Mouse (Mus musculus) CH12.LX (cell line): Measurements from ENCODE around the gene Gtf3c1. TPM values are rescaled to one million over a fixed set of nuclear protein-coding genes. Genes with fewer than 3 reads are reported as not detected.

Experiments
- polyA plus RNA-seq: library from polyadenylated mRNA; unstranded; fragments of >175 nt; gene quantifications from 2 replicates; pipeline ENCODE4 v1.2.1, GENCODE M21; 2012; ENCODE audit warnings: low read depth; ENCODE audit not compliant: insufficient read length
- total RNA-seq, 2 experiments: library from RNA; depleted of rRNA; stranded (reverse); fragments of 300-350 nt in 1 of 2; fragments of >200 nt in 1 of 2; gene quantifications; 2 replicates each; pipeline ENCODE4 v1.2.3; 2012 to 2014

The Gtf3c1 gene
- total and polyA plus RNA-seq, 3 experiments: 20.2 to 48.4 (median 46.8) TPM

Other genes with a start within 250 kb of the Gtf3c1 start
- gene Nsmce1, start 216.2 kb downstream of the Gtf3c1 start, total RNA-seq (2012; rRNA removed): 56.1 and 74.8 TPM in 2 replicates
- gene Nsmce1, start 216.2 kb downstream of the Gtf3c1 start, total RNA-seq (2014; rRNA removed): 61.9 and 70.5 TPM in 2 replicates
- gene Nsmce1, start 216.2 kb downstream of the Gtf3c1 start, polyA plus RNA-seq: 52.0 and 52.5 TPM in 2 replicates
- gene Il4ra, start 155.7 kb downstream of the Gtf3c1 start, total RNA-seq (2012; rRNA removed): 15.8 and 18.2 TPM in 2 replicates
- gene Il4ra, start 155.7 kb downstream of the Gtf3c1 start, total RNA-seq (2014; rRNA removed): 20.7 and 26.4 TPM in 2 replicates
- 25.4 and 27.4 TPM in 2 replicates for gene Il4ra, start 155.7 kb downstream of the Gtf3c1 start, polyA plus RNA-seq
- gene Il21r, start 104.4 kb downstream of the Gtf3c1 start, total RNA-seq (2012; rRNA removed): 129 and 142 TPM in 2 replicates
- 95.5 and 103 TPM in 2 replicates for gene Il21r, start 104.4 kb downstream of the Gtf3c1 start, total RNA-seq (2014; rRNA removed)
- gene Il21r, start 104.4 kb downstream of the Gtf3c1 start, polyA plus RNA-seq: 191 and 252 TPM in 2 replicates
- gene D430042O09Rik, start 108 bp upstream of the Gtf3c1 start, total RNA-seq (2012; rRNA removed): 2.8 and 4.8 TPM in 2 replicates
- 1.4 and 1.8 TPM in 2 replicates for gene D430042O09Rik, start 108 bp upstream of the Gtf3c1 start, total RNA-seq (2014; rRNA removed)
- gene D430042O09Rik, start 108 bp upstream of the Gtf3c1 start, polyA plus RNA-seq: 2.8 and 3.4 TPM in 2 replicates